Mouse (Mus musculus): ENCODE data around the gene Ptdss2.

Gene Ptdss2

DNA sequence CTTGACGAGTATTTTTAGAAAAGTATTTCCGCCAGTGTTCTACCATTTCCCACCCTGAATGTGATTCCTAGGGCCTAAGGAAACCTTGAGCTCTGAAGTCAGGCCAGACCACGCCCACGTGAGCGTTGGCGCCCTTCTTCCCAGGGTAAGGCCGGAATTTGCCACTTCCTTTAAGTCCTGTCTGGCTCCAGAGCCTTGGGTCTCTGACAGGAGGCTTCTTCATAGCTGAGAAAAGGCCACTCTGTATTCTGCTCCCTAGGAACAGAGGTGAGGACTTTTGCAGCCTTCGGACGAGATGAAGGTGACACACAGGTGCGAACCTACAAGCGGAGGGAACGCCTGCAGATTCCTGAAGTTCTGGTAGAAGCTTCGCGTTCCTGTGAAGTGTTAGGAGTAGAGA, at the start of gene Ptdss2:
TSS of gene Ptdss2 (plus strand) at position 138 of the 400 bp plus-strand sequence.
- no peak for DNase-seq (ENCODE audit: low spot score in 2 of 2)

DNA sequence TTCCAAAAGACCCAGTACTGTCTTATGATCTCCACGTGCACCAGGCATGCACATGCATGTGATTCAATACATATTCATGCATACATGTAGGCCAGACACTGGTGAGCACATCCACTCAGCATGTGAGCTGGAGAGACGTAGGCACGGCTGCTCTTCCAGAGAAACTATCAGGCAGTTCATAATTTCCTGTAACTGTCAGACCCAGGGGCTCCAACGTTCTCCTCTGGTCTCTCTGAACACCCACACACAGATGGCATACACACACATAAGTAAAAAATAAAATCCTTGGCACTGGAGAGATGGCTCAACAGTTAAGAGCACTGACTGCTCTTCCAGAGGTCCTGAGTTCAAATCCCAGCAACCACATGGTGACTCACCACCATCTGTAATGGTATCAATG, 48.4 kb upstream of the Ptdss2 start:
- no peak for DNase-seq (ENCODE audit: low spot score in 2 of 2)

DNA sequence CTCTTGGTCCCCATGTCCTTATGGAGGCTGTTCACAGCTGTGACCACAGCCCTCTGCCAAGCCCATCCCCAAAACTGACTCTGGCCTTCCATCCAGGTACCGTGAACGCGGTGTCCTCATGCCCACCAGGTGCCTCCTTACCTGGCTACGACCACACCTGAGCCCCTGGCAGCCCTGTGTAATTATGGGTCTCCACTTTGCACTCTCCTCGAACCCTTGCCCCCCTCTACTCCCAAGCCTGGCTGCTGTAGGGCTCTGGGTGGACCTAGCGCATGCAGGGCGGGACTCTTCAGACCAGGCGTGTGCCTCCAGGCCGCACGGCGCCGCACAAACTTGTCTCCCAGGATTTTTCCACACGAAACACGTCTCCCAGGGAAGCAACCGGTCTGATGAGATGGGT, 44.3 kb upstream of the Ptdss2 start, which contains the start of gene Pkp3:
TSS of gene Pkp3 (plus strand) at position 378 of the 400 bp plus-strand sequence.
- DNase-seq (ENCODE audit: low spot score in 2 of 2): no peak

DNA sequence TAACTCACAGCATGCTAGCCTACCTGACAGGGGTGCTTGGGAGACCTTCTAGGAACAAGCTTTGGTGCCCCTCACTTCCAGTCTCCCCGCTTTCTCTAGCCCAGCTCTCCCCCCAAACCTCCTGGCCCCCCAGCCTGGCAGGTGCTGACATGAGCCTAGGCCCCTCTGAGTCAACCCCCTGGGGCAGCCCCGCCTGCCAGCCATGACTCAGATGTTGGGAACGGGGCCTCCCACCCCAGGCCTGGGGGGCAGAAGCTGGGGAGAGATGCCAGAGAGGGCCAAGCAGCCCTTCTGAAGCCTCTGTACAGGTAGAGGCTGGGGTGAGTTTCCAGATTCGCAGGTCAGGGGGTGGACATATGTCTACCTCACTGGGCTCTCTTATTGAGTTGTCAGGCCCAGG, 43.3 kb upstream of the Ptdss2 start:
- DNase-seq (ENCODE audit: low spot score in 2 of 2): no peak

DNA sequence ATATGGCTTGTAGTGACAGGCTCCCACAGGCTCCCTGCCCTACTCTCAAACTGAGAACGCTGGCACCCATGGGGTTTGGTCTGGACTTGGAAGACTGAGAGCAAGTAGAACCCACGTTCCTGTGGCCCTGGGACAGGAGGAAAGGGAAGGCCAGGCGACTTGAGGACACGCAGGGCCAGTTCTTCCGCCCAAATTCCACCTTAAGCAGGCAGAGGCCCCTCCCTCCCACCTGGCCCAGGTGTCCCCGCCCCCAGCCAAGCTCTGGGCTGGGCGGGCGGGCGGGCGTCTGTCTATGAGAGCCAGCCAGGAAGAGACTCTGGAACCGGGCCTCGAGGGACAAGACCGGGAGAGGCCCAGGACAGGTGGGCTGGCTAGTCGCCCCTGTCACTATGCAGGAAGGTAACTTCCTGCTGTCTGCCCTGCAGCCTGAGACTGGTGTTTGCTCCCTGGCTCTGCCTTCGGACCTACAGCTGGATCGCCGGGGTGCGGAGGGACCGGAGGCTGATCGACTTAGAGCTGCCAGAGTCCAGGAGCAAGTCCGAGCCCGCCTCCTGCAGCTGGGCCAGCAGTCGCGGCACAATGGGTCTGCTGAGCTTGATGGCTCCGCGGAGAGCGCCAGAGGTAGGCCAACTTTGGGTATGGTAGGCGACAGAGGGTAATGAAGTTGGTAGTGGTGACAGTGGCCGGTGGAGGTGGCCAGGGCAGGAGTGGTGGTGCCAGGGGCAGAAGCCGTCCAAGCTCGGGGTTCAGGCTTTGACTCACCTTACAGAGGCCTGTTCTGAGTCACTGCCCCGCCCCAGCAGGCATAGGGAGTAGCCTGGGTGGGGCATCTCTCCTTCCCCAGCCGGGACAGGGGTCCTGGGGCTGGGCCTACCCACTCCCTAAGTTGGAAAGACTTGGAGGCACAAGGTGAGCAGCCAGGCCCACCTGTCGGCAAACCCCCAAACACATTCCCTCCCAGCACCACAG, 42.4 kb upstream of the Ptdss2 start:
- no peak for DNase-seq (ENCODE audit: low spot score in 2 of 2)

DNA sequence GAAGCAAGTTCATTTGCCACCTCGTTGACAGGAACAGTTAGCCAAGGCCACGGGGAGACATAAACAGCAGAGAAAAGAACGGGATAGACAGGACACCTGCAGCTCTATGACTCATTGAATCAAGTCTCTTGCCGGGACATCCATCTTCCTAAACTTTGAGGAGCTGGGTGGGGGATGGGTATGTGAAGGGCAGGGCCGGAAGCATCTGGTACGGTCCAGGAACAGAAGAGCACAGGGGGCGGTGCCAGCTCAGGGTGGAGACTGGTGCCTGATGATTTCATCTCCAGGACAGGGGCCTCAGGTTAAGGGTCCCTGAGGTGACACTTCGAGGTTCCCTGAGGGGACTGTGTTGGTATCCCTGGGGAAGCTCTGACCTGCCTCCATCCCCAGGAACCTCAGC, 34.3 kb upstream of the Ptdss2 start:
- no peak for DNase-seq (ENCODE audit: low spot score in 2 of 2)

DNA sequence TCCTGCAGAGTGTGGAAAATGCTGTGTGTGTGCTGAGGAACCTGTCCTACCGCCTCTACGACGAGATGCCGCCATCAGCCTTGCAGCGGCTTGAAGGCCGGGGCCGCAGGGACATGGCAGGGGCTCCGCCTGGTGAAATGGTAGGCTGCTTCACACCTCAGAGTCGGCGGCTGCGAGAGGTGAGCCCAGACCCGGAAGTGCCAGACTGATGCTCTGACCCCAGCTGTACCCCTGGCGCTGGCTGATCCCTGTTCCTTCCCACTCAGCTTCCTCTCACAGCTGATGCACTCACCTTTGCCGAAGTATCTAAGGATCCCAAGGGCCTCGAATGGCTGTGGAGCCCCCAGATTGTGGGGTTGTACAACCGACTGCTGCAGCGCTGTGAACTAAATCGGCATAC, 33.7 kb upstream of the Ptdss2 start:
- DNase-seq (ENCODE audit: low spot score in 2 of 2): no peak

DNA sequence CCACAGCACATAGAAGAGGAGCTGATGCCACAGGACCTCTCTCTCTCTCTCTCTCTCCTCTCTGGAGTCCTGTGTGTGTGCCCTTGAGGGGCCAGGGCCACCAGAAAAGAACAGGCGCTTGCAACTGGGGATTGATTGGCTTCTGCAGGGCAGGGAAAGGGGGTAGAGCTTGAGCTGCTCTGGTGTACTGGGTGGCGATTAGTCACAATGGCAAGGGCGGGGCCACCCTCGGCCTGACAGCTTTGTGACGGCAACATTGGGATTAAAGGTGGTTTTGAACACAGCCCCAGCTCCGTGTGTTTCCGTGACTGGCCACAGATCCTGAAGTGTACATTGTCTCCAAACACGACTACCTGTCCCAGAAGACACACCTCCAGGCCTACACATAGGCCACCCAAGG, 32.0 kb upstream of the Ptdss2 start:
- no peak for DNase-seq (ENCODE audit: low spot score in 2 of 2)

DNA sequence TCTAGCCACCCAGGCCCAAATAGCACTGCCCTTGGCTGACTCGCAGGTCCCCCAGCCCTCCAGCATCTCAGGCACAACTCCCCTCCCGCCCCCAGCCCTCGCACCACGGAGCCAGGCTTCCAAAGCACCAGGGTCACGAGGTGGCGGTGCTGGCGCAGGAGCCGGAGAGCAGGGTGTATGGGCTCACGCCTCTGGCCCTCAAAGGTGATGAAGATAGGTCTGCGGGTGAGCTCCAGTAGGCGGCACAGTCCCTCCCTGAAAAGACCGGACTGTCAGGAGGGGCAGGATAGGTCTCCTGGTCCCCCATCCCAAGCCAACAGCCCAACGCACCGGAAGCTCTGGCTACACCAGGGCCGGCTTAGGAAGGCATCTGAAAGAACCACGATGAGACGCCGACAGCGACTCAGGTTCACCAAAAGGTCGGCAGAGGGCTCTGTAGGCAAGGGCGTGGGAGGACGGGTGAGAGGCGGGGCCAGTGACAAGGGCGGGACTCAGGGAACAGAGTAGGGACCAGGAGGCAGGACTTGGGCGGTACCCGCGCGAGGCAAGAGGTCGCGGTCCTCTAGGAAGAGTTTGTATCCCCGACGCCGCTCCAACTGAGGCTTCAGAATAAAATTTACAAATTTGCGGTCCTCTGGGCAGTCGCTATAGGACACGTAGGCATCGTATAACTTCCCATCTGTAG, 30.0 kb upstream of the Ptdss2 start:
- peak; percentile 91 to 93 for DNase-seq (ENCODE audit: low spot score in 2 of 2)

DNA sequence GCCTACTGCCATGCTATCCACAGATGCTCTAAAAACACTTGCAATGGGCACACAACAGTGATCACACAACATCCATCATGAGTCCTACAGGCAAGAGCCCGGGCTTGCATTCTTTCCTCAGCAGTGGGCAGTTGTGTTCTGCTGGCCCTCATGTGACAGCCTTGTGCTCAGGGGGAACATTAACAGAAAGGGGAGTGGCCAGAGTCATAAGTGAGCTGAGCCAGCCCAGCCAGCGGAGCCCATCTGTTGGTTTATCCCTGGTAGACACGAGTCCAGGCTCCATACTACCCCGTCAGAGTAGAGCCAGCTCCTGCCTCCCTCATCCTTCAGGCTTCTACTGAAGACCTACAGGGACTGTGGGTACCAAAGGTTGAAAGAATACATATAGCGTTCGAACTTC, 28.2 kb upstream of the Ptdss2 start:
- DNase-seq (ENCODE audit: low spot score in 2 of 2): no peak

DNA sequence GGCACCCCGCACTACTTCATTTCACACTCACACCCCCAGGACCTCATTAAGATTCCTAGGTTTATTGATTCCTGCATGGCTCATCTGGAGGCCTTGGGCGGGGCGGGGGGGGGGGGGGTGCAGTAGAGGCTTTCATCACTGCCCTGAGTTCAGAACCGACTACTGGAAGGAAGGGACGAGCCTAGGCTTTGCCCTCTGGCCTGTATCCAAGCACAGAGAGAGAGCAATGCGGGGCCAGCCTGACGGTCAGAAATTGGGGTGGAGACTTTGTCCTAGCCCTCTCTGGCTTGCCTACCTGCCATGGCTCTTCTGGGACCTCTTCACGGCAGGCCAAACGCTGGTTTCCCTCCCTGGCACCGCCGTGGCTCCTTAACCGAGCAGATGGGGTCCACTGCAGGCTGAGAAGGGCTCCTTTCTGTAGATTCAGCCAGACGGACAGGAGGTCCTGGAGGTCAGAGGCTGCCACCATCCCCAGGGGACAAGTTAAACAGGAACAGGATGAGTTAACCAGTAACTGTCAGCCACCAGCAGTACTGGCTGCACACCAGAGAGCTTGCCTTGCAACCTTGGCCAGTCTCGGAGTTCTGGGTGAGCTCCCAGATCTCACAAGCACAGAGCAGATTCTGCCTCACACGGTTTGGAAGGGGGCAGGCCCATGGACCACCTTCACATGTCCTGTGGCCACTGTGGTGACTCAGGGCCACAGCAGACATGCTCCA, 27.5 kb upstream of the Ptdss2 start:
- no peak for DNase-seq (ENCODE audit: low spot score in 2 of 2)

DNA sequence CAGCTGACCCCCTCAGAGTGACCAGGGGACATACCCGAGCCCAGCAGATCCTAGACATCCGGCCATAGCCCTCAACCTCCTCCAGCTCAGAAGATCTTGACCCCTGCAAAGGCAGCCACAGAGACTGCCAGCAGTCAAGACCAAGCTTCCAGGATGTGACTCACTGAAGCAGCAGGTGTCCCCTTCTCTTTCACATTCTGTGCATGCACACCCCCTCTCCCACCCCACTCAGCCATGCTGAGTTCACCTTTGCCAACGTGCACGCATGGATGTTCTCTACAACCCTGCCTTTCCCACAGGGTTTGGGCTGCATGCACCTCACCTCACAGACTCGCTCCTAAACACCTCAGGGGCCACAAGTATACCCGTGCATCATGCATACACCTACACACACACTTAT, 26.2 kb upstream of the Ptdss2 start:
- DNase-seq (ENCODE audit: low spot score in 2 of 2): no peak

DNA sequence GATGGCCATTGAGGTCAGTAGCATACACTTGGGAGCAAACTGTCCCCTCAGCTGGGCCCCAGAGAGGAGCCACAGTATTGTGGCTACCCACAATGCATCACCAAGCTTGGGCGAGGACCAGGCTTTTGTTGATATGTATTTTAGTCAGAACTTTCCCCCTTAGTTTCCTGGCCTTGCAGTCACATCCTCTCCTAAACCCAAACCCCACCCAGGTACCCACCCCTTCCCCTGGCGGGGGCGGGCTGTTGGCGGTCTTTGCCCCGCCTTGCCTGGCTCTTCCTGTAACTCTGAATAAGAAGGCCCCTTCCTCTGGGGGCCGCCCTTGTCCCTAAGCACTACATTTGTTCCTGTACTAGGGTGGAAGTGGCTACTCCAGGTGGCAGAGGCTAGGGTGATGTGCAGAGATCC, 25.5 kb upstream of the Ptdss2 start:
- peak; percentile 81 to 82 for DNase-seq (ENCODE audit: low spot score in 2 of 2)

DNA sequence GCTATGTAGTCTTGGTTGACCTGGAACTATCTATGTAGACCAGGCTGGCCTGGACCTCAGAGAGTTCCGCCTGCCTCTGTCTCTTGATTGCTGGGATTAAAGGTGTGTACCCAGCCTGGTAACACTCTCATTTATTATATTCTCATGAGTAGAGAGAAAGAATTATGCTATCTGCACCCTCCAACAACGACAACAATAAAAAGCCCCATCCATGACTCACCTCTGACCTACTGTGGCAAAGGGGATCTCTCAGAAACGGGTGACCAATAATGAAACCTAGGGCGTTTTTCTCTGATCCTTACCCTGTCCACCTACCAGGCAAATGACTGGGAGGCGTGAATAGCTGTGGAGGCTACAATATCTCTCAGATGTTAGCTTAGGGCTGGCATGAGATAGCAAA, 25.0 kb upstream of the Ptdss2 start:
- DNase-seq (ENCODE audit: low spot score in 2 of 2): no peak

DNA sequence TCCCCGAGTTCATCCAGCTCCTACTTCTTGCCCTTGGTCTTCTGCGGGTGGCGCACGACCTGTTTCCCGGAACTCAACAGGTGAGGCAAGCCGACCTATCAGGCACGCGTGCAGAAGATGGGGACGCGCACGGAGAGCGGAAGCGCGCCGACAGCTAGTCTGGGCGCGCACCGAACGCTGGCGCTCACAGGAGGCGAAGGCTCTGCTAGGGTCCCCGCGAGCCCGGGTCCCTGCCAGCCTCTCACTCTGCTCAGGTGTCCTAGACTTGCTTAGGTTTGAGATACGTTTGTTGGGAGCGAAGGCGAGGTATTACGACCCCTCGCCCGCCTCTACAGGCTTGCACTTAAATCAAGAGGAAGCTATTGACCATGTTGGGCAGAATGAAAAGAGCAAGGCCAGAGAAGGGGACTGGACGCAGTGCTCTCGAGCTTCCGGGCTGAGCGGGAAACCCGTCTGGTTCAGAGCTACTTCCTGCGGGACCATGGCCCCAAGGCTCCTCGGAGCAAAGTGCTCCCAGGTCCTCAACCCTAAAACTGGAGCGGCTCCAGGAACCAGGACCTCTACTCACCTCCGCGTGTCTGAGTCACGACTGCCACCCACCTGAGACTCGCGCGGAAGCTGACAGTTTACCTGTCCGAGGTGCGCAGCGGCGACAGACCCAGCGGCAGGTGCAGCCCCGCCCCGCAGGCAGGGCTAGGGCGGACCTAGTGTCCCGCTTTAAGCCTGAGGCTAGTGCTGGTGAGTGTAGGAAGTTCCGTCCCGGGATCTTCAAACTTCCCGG, 22.1 kb upstream of the Ptdss2 start, which contains the start of gene Sigirr:
TSS of gene Sigirr (minus strand) at position 662 of the 781 bp plus-strand sequence.
- peak in 1 of 2 experiments; percentile 80 for DNase-seq (ENCODE audit: low spot score in 2 of 2)

DNA sequence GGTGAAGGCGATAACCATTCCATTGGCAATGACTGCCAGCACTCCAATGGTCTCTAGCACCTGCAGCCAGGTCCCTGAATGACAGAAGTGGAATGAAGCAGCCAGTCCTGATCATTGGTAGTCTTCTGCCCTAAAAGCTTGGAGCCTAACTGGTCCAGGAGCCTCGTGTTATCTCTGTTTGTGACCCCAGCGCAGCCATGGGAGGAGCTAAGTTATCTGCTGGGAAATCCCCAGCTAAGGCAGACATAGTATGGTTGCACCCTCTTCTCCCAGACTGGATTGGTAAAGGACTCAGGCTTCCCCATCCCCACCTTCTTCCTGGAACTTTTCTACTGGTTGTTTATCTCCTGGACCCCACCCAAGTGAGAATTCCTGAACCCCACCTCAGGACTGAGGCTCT, 19.0 kb upstream of the Ptdss2 start:
- DNase-seq (ENCODE audit: low spot score in 2 of 2): no peak

DNA sequence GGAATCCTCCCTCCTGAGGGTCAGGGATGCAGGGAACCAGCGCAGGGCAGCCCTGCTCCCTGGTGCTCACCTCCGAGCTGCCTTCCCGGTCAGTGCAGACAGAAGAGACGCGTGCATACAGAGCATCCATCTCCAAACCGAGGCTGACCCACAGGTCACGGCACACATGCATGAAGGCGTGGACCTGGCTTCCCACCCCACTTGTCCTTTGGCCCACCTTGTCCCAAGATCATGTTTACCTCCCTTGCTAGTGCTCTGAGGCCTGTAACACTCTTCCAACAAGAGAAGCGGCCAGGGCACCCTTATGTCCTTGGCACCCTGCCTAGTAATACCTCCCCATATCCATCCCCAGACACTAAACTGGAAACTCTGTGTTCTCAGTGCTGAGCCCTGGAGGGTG, 6.3 kb upstream of the Ptdss2 start:
- no peak for DNase-seq (ENCODE audit: low spot score in 2 of 2)

DNA sequence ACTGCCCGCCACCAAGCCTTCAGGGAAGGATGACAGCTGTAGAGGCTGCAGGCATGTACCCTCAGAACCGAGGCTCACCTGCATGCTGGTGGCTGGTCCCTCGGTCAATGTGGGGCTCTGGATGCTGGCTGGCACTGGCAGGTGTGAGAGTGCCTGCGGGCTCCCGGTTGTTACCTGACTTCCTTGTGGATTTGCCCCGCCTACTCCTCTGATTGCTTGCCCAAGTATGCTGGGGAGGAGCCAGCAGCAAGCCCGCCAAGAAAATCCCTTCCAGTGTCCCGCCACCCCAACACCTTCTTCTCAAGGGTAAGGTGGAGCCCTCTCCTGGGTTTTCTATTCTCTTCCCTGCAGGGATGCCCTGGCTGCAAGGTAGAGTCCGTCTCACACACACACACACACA, 4.5 kb upstream of the Ptdss2 start, which contains the start of gene Ano9:
TSS of gene Ano9 (minus strand) at position 171 of the 400 bp plus-strand sequence.
- no peak for DNase-seq (ENCODE audit: low spot score in 2 of 2)

DNA sequence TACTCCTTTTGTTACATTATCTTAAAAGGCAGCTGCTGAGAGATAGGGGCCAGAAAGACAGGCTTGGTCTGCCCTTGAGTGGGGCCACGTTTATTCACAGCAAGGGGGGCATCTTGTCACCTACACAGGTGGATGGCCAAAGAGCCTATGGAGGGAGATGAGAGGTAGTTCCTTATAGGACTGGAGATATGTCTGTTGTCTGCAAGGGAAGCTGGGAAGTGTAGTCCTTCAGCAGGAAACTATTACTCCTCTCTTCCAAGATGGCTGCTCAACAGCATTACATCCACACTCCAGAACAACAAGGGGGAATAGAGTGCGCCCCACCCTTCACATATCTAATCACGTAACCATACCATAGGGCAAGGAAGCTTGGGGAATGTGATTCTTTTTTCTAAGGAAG, 2.7 kb upstream of the Ptdss2 start:
- DNase-seq (ENCODE audit: low spot score in 2 of 2): no peak

DNA sequence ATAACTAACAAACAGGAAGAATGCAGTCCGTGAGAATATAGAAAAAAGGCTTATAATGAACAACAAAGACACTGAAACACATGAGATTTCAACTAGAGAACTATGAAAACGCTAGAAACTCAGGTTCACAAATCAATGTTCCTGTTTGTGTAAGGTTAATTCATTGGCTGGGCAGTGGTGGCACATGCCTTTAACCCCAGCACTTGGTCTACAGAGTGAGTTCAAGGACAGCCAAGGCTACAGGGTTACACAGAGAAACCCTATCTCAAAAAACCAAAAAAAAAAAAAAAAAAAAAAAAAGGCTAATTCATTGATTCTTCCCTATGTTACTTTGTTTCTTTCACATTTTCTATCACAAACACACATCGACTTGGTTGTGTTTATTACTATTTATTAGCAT, 1.6 kb upstream of the Ptdss2 start:
- DNase-seq (ENCODE audit: low spot score in 2 of 2): no peak

DNA sequence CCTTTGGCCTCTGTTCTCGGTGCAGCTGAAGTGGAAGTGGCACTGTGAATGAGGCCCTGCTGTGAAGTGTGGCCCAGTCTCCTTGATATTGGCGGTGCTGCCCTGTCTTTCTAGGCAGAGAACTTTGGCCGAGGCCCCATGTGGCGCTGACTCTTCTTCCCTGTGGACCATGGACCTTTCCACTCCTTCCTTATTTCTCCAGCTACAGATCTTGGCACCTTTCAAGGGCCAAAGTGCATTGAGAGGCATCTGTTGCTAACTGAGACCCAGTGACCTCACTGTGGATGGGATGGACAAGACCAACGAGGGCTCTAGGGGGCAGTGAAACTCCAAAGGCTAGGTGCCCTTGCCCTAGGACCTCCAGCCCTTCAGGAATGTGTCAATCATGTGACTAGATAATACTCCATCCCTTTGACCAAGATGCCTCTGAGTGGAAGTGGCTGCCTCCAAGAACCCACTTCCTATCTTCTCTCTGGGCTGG, 1.1 kb upstream of the Ptdss2 start:
- no peak for DNase-seq (ENCODE audit: low spot score in 2 of 2)

Measured in spleen, postnatal 4 days (tissue).